Mouse (Mus musculus) urinary bladder, adult 2 months (tissue): Measurements from ENCODE around the gene Dcdc2a. TPM values are rescaled to one million over a fixed set of nuclear protein-coding genes. Genes with fewer than 3 reads are reported as not detected.

Experiments
- DNase-seq: peaks from one replicate; pipeline ENCODE4 v3.0.0; 2022; ENCODE audit warnings: low spot score
- polyA plus RNA-seq: library from polyadenylated mRNA; depleted of rRNA; stranded (reverse); fragments of >200 nt; gene quantifications from 2 replicates; pipeline ENCODE4 v1.2.3, GENCODE M21; 2012; rRNA removed

Dcdc2a gene
- polyA plus RNA-seq, 1 experiment, result 0.40 TPM

- DNase-seq, result no peak
These were observed 122.6 kb downstream of the Dcdc2a start for GRCm38 (mm10) chr13:25178236-25179001.

GRCm38 (mm10) chr13:25186436-25187325 lies 130.9 kb downstream of the Dcdc2a start:
- no peak for DNase-seq

- DNase-seq, result no peak
These were observed 131.5 kb downstream of the Dcdc2a start for GRCm38 (mm10) chr13:25187326-25187710.

- no peak for DNase-seq
These were observed 133.8 kb downstream of the Dcdc2a start for GRCm38 (mm10) chr13:25189419-25190144.

DNA sequence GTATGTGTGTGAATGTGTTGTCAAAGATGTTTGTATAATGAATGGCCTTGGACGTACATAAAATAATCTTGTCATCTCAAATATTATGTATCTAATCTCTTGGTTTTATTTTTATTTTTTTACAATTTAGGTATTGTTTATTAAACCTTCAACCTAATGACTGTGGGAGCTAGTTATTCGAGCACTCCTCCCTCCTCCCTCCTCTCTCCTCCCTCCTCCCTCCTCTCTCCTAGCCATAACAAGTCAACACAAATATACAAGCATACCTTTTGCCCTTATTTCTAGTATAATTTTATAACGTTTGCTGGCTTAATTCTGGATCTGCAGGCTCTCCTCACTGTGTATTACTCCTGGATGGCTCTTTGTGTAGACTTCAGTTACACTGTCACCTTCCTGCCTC lies 134.4 kb downstream of the Dcdc2a start:
- no peak for DNase-seq

- no peak for DNase-seq
These were observed 139.9 kb downstream of the Dcdc2a start for GRCm38 (mm10) chr13:25195706-25196105.

GRCm38 (mm10) chr13:25199916-25200315 lies 144.1 kb downstream of the Dcdc2a start:
- DNase-seq, result no peak

DNA sequence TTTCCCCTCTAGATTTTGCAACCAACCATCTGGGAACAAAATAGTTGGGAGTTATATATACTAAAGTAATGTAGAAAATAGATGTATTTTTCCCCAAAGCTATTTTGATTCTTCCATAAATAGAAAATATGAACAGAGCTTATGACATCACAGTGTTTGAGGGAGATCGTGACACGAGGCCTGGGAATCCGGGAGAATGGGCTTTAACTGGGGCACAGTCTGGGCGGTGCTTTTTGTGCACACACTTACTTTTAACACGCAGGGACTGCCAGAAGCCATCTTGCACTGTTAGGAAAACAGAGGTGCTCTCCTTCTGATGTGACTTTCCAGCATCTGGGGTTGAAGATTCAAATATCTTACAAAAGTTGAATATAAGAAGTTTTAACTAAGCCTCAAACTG lies 151.1 kb downstream of the Dcdc2a start:
- DNase-seq, result no peak

DNA sequence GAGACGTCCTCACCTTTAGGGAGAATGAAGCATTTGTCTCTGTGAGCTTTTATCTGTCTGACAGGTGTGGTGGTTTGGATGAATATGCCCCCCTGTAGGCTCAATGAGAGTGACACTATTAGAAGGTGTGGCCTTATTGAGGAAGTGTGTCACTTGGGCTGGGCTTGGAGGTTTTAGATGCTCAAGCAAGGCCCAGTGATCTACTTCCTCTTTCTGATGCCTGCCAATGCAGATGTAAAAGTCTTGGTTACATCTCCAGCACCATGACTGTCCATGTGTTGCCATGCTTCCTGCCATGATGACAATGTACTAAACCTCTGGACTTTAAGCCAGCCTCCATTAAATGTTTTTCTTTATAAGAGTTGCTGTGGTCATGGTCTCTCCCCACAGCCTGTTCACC lies 162.6 kb downstream of the Dcdc2a start:
- no peak for DNase-seq

- no peak for DNase-seq
These were observed 164.5 kb downstream of the Dcdc2a start for GRCm38 (mm10) chr13:25220186-25220787.

GRCm38 (mm10) chr13:25251893-25252292 lies 196.1 kb downstream of the Dcdc2a start:
- no peak for DNase-seq

GRCm38 (mm10) chr13:25254478-25255263 lies 198.9 kb downstream of the Dcdc2a start:
- no peak for DNase-seq

DNA sequence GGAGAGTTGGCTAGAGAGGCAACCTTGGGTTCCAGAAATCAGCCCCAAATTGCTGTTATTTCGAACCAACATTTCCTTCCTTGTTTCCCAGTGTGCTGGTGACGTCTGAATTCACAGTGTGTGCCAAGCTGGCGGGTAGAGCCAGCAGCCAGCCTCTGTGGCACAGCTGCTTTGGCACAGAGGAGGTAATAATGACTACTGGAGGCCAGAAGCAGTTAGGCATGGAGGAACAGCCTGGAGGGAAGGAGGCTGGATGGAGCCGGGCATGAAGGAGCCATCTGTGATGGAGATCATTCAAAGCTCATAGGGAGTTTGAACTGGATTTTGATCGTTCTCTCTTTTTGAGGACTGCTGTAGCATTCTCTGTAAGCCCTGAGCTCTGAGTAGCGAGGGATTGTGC lies 201.8 kb downstream of the Dcdc2a start:
- no peak for DNase-seq

Other genes starting within 250 kb of the Dcdc2a start
- 94.5 and 97.4 TPM in 2 replicates for gene Acot13, start 224.5 kb upstream of the Dcdc2a start, polyA plus RNA-seq
- 22.0 and 28.7 TPM in 2 replicates for gene Tdp2, start 224.3 kb upstream of the Dcdc2a start, polyA plus RNA-seq
- gene D130043K22Rik, start 210.9 kb upstream of the Dcdc2a start, polyA plus RNA-seq, result 0.06 and 0.10 TPM in 2 replicates
- gene Aldh5a1, start 118.3 kb upstream of the Dcdc2a start, polyA plus RNA-seq, result 6.1 TPM in 2 replicates
- gene Gpld1, start 112.9 kb upstream of the Dcdc2a start, polyA plus RNA-seq, result 13.7 and 15.2 TPM in 2 replicates
- gene Mrs2, start 35.6 kb upstream of the Dcdc2a start, polyA plus RNA-seq, result 21.0 and 23.9 TPM in 2 replicates
- 0.12 and 0.13 TPM in 2 replicates for gene Nrsn1, start 214.5 kb downstream of the Dcdc2a start, polyA plus RNA-seq